Mouse (Mus musculus): ENCODE data around the gene Aatf. TPM values are rescaled to one million over a fixed set of nuclear protein-coding genes. Genes with fewer than 3 reads are reported as not detected.
"Not testable (repeated sequence)": the region's sequence is repeated elsewhere in the genome, so short reads cannot be mapped to it uniquely, and the experiment has no call there.

The Aatf gene
- total RNA-seq, 2 experiments from 2014 or later: 10.8 to 14.9 TPM

GRCm38 (mm10) chr11:84464571-84464970 lies 48.8 kb downstream of the Aatf start:
- intact Hi-C loops (cut with DNase I): loop anchor here (10.0 kb wide), 1 partner anchor 1180 kb away; the partner anchor contains the start of gene Slfn14
- no peak for DNase-seq

- intact Hi-C loops (cut with DNase I): no loop called here
- DNase-seq: no peak
Observed at GRCm38 (mm10) chr11:84453901-84454300, 59.4 kb downstream of the Aatf start.

- intact Hi-C loops (cut with DNase I): no loop called here
Observed at GRCm38 (mm10) chr11:84442554-84443331, 70.6 kb downstream of the Aatf start.

GRCm38 (mm10) chr11:84440402-84440801 lies 72.9 kb downstream of the Aatf start:
- intact Hi-C loops (cut with DNase I): no loop called here
- no peak for DNase-seq

More at GRCm38 (mm10) chr11:84442554-84443331, 70.6 kb downstream of the Aatf start:
- no peak for DNase-seq

GRCm38 (mm10) chr11:84434879-84435278 lies 78.4 kb downstream of the Aatf start:
- intact Hi-C loops (cut with DNase I): no loop called here
- no peak for DNase-seq

GRCm38 (mm10) chr11:84430336-84430735 lies 83.0 kb downstream of the Aatf start:
- intact Hi-C loops (cut with DNase I): no loop called here
- no peak for DNase-seq

- DNase-seq: no peak
Observed at GRCm38 (mm10) chr11:84429581-84429980, 83.7 kb downstream of the Aatf start.

GRCm38 (mm10) chr11:84426633-84426998 lies 86.7 kb downstream of the Aatf start:
- intact Hi-C loops (cut with DNase I): loop anchor here (5.0 kb wide), 1 partner anchor 391 kb away; the partner anchor contains the start of gene Mrm1
- DNase-seq: no peak

More at GRCm38 (mm10) chr11:84429581-84429980, 83.7 kb downstream of the Aatf start:
- intact Hi-C loops (cut with DNase I): loop anchor here (2.0 to 5.0 kb wide), 2 partner anchors 365 to 388 kb away; partner anchors contain the start of gene Mrm1

GRCm38 (mm10) chr11:84425736-84426632 lies 87.3 kb downstream of the Aatf start:
- intact Hi-C loops (cut with DNase I): loop anchor here (5.0 kb wide), 1 partner anchor 391 kb away; the partner anchor contains the start of gene Mrm1

GRCm38 (mm10) chr11:84420779-84421178 lies 92.5 kb downstream of the Aatf start:
- intact Hi-C loops (cut with DNase I): no loop called here
- DNase-seq: no peak

More at GRCm38 (mm10) chr11:84425736-84426632, 87.3 kb downstream of the Aatf start:
- DNase-seq: no peak

GRCm38 (mm10) chr11:84413111-84413510 lies 100.2 kb downstream of the Aatf start:
- DNase-seq: no peak
- intact Hi-C loops (cut with DNase I): no loop called here

GRCm38 (mm10) chr11:84412201-84412934 lies 101.0 kb downstream of the Aatf start:
- intact Hi-C loops (cut with DNase I): no loop called here

GRCm38 (mm10) chr11:84411642-84412018 lies 101.7 kb downstream of the Aatf start:
- intact Hi-C loops (cut with DNase I): no loop called here
- DNase-seq: no peak

More at GRCm38 (mm10) chr11:84412201-84412934, 101.0 kb downstream of the Aatf start:
- DNase-seq: no peak

- intact Hi-C loops (cut with DNase I): no loop called here
- no peak for DNase-seq
Observed at GRCm38 (mm10) chr11:84410879-84411641, 102.3 kb downstream of the Aatf start.

GRCm38 (mm10) chr11:84410383-84410782 lies 102.9 kb downstream of the Aatf start:
- DNase-seq: no peak
- intact Hi-C loops (cut with DNase I): no loop called here

- DNase-seq: no peak
- intact Hi-C loops (cut with DNase I): no loop called here
Observed at GRCm38 (mm10) chr11:84406733-84407132, 106.6 kb downstream of the Aatf start.

GRCm38 (mm10) chr11:84395010-84395409 lies 118.3 kb downstream of the Aatf start:
- no peak for DNase-seq
- intact Hi-C loops (cut with DNase I): loop anchor here (10.0 kb wide), 1 partner anchor 130 kb away; no protein-coding TSS in a partner anchor

- DNase-seq: no peak
- intact Hi-C loops (cut with DNase I): loop anchor here (10.0 kb wide), 1 partner anchor 129 kb away; no protein-coding TSS in a partner anchor
Observed at GRCm38 (mm10) chr11:84393571-84393970, 119.8 kb downstream of the Aatf start.

- intact Hi-C loops (cut with DNase I): loop anchor here (10.0 kb wide), 1 partner anchor 127 kb away; no protein-coding TSS in a partner anchor
- not testable (repeated sequence) for DNase-seq
Observed at GRCm38 (mm10) chr11:84392066-84392465, 121.3 kb downstream of the Aatf start.
